Mouse (Mus musculus): ENCODE results near the gene Fam205a1. TPM values are rescaled to one million over a fixed set of nuclear protein-coding genes. Genes with fewer than 3 reads are reported as not detected.
"Not testable (repeated sequence)": the region's sequence is repeated elsewhere in the genome, so short reads cannot be mapped to it uniquely, and the experiment has no call there.

Fam205a1 gene
- total RNA-seq (2014; rRNA removed) (0.07 TPM in 1 of 2 replicates, not detected in the other), polyA plus RNA-seq (2015; fragmentation: Nextera tagmentation; extraction: Ambion mirVana) (0.15 TPM in 1 of 2 replicates, not detected in the other)

GRCm38 (mm10) chr4:42853788-42854187 lies at the start of gene Fam205a1:
Gene Fam205a1, minus strand, starts transcription at chr4:42853888.
- DNase-seq (ENCODE audit: low spot score); H3K9me3 ChIP-seq (ENCODE audit: low read length); H3K36me3 ChIP-seq (ENCODE audit: insufficient read depth, low read length); H3K4me3 ChIP-seq (ENCODE audit: low read length); ATAC-seq; H3K27ac ChIP-seq; H3K27me3 ChIP-seq (ENCODE audit: insufficient read depth, low read length); H3K4me2 ChIP-seq (ENCODE audit: low read depth, low read length); H3K9ac ChIP-seq (replicated peaks; ENCODE audit: low read length); H3K4me1 ChIP-seq (ENCODE audit: insufficient read depth, low read length): not testable (repeated sequence)
- WGBS: 88% methylated on average over 1 of the region's 1 CpGs

- no peak overlapping the region for H3K27ac ChIP-seq
- no peaks in the 10 kb centered on the region for H3K36me3 ChIP-seq (ENCODE audit: insufficient read depth, low read length)
- 91% methylated on average over 5 of the region's 5 CpGs for WGBS
- ATAC-seq (no peak), DNase-seq (ENCODE audit: low spot score) (no peak)
- no peaks in the 10 kb centered on the region for H3K9me3 ChIP-seq (ENCODE audit: low read length)
- no peak overlapping the region for H3K4me2 ChIP-seq (ENCODE audit: low read depth, low read length)
- H3K4me1 ChIP-seq (ENCODE audit: insufficient read depth, low read length): no peaks in the 10 kb centered on the region
- H3K4me3 ChIP-seq (ENCODE audit: low read length): no peak overlapping the region
- H3K27me3 ChIP-seq (ENCODE audit: insufficient read depth, low read length): no peaks in the 10 kb centered on the region
- TF ChIP-seq CTCF (IDR thresholded peaks at IDR 0.05; ENCODE audit: low read depth): no peak
- no peak overlapping the region for H3K9ac ChIP-seq (replicated peaks; ENCODE audit: low read length)
Observed at GRCm38 (mm10) chr4:42902730-42903129, 49.0 kb upstream of the Fam205a1 start.

- Histone ChIP-seq H3K4me1 (ENCODE audit: insufficient read depth, low read length) (no peaks in the 10 kb centered on the region), H3K36me3 (ENCODE audit: insufficient read depth, low read length) (no peaks in the 10 kb centered on the region), H3K4me3 (ENCODE audit: low read length) (no peak overlapping the region), H3K9me3 (ENCODE audit: low read length) (no peaks in the 10 kb centered on the region), H3K4me2 (ENCODE audit: low read depth, low read length) (no peak overlapping the region), H3K9ac (replicated peaks; ENCODE audit: low read length) (no peak overlapping the region), H3K27me3 (ENCODE audit: insufficient read depth, low read length) (no peaks in the 10 kb centered on the region), H3K27ac (no peak overlapping the region)
- ATAC-seq: no peak
- DNase-seq (ENCODE audit: low spot score): no peak
- WGBS: 70% methylated on average over 9 of the region's 9 CpGs
- TF ChIP-seq CTCF (IDR thresholded peaks at IDR 0.05; ENCODE audit: low read depth): peak; percentile 62
Observed at GRCm38 (mm10) chr4:42902174-42902573, 48.5 kb upstream of the Fam205a1 start.

- ATAC-seq (no peak), DNase-seq (ENCODE audit: low spot score) (no peak)
- H3K4me1 ChIP-seq (ENCODE audit: insufficient read depth, low read length): no peaks in the 10 kb centered on the region
- H3K27ac ChIP-seq: no peak overlapping the region
- no peak overlapping the region for H3K4me3 ChIP-seq (ENCODE audit: low read length)
- H3K36me3 ChIP-seq (ENCODE audit: insufficient read depth, low read length): no peaks in the 10 kb centered on the region
- H3K4me2 ChIP-seq (ENCODE audit: low read depth, low read length): no peak overlapping the region
- no peak for TF ChIP-seq CTCF (IDR thresholded peaks at IDR 0.05; ENCODE audit: low read depth)
- H3K9me3 ChIP-seq (ENCODE audit: low read length): no peaks in the 10 kb centered on the region
- whole genome bisulfite sequencing: 67% methylated on average over 5 of the region's 5 CpGs
- no peaks in the 10 kb centered on the region for H3K27me3 ChIP-seq (ENCODE audit: insufficient read depth, low read length)
- no peak overlapping the region for H3K9ac ChIP-seq (replicated peaks; ENCODE audit: low read length)
Observed at GRCm38 (mm10) chr4:42900878-42901277, 47.2 kb upstream of the Fam205a1 start.

- H3K36me3 ChIP-seq (ENCODE audit: insufficient read depth, low read length): no peaks in the 10 kb centered on the region
- no peaks in the 10 kb centered on the region for H3K9me3 ChIP-seq (ENCODE audit: low read length)
- no peaks in the 10 kb centered on the region for H3K4me1 ChIP-seq (ENCODE audit: insufficient read depth, low read length)
- no peak overlapping the region for H3K4me2 ChIP-seq (ENCODE audit: low read depth, low read length)
- ATAC-seq: no peak
- WGBS: 37% methylated on average over 3 of the region's 3 CpGs
- no peak overlapping the region for H3K4me3 ChIP-seq (ENCODE audit: low read length)
- H3K27ac ChIP-seq: no peak overlapping the region
- no peak for TF ChIP-seq CTCF (IDR thresholded peaks at IDR 0.05; ENCODE audit: low read depth)
- no peak for DNase-seq (ENCODE audit: low spot score)
- no peaks in the 10 kb centered on the region for H3K27me3 ChIP-seq (ENCODE audit: insufficient read depth, low read length)
- H3K9ac ChIP-seq (replicated peaks; ENCODE audit: low read length): no peak overlapping the region
Observed at GRCm38 (mm10) chr4:42898914-42899313, 45.2 kb upstream of the Fam205a1 start.

GRCm38 (mm10) chr4:42895118-42895517 lies 41.4 kb upstream of the Fam205a1 start:
- ATAC-seq: no peak
- 34% methylated on average over 7 of the region's 7 CpGs for WGBS
- H3K4me1 ChIP-seq (ENCODE audit: insufficient read depth, low read length): no peaks in the 10 kb centered on the region
- TF ChIP-seq CTCF (IDR thresholded peaks at IDR 0.05; ENCODE audit: low read depth): no peak
- no peak overlapping the region for H3K27ac ChIP-seq
- H3K4me2 ChIP-seq (ENCODE audit: low read depth, low read length): no peak overlapping the region
- no peaks in the 10 kb centered on the region for H3K27me3 ChIP-seq (ENCODE audit: insufficient read depth, low read length)
- no peak overlapping the region for H3K9ac ChIP-seq (replicated peaks; ENCODE audit: low read length)
- no peaks in the 10 kb centered on the region for H3K36me3 ChIP-seq (ENCODE audit: insufficient read depth, low read length)
- no peak for DNase-seq (ENCODE audit: low spot score)
- H3K4me3 ChIP-seq (ENCODE audit: low read length): no peak overlapping the region
- H3K9me3 ChIP-seq (ENCODE audit: low read length): no peaks in the 10 kb centered on the region

GRCm38 (mm10) chr4:42891176-42891575 lies 37.5 kb upstream of the Fam205a1 start:
- DNase-seq (ENCODE audit: low spot score) (no peak), ATAC-seq (no peak)
- no peaks in the 10 kb centered on the region for H3K36me3 ChIP-seq (ENCODE audit: insufficient read depth, low read length)
- H3K9me3 ChIP-seq (ENCODE audit: low read length): no peaks in the 10 kb centered on the region
- no peak overlapping the region for H3K4me3 ChIP-seq (ENCODE audit: low read length)
- no peaks in the 10 kb centered on the region for H3K4me1 ChIP-seq (ENCODE audit: insufficient read depth, low read length)
- no peak overlapping the region for H3K4me2 ChIP-seq (ENCODE audit: low read depth, low read length)
- no peak overlapping the region for H3K27ac ChIP-seq
- H3K27me3 ChIP-seq (ENCODE audit: insufficient read depth, low read length): no peaks in the 10 kb centered on the region
- no peak for TF ChIP-seq CTCF (IDR thresholded peaks at IDR 0.05; ENCODE audit: low read depth)
- no peak overlapping the region for H3K9ac ChIP-seq (replicated peaks; ENCODE audit: low read length)
- 65% methylated on average over 7 of the region's 7 CpGs for WGBS
